Mouse (Mus musculus) layer of hippocampus, postnatal 10 days (tissue): ENCODE measurements at regions not wholly inside any gene's neighbourhood (a gene's known extent, or its start where the extent isn't known, plus 50 kb on each side); places are given as distances from the start of the nearest gene placed in this dataset.
A peak's percentile ranks its signal among the peaks of the same experiment; 100 is the strongest.
"Not testable (repeated sequence)": the region's sequence is repeated elsewhere in the genome, so short reads cannot be mapped to it uniquely, and the experiment has no call there.

Source experiments
- DNase-seq, 2 experiments: peaks; one replicate each; pipeline ENCODE4 v3.0.0; 2021; ENCODE audit warnings: low spot score in 2 of 2

- DNase-seq = no peak
Measured at GRCm38 (mm10) chr6:6388835-6389440, 172.0 kb upstream of the Slc25a13 start.

GRCm38 (mm10) chr6:6387571-6387970 lies 170.6 kb upstream of the Slc25a13 start:
- DNase-seq = no peak

GRCm38 (mm10) chr6:6384971-6385370 lies 168.0 kb upstream of the Slc25a13 start:
- no peak for DNase-seq

- DNase-seq = no peak
Measured at GRCm38 (mm10) chr6:6384441-6384840, 167.5 kb upstream of the Slc25a13 start.

GRCm38 (mm10) chr6:6372421-6372820 lies 155.4 kb upstream of the Slc25a13 start:
- DNase-seq = no peak

- no peak for DNase-seq
Measured at GRCm38 (mm10) chr6:6371444-6372093, 154.6 kb upstream of the Slc25a13 start.

GRCm38 (mm10) chr6:6364037-6364436 lies 147.1 kb upstream of the Slc25a13 start:
- DNase-seq = peak; percentile 10 to 15

- DNase-seq = no peak
Measured at GRCm38 (mm10) chr6:6362678-6363354, 145.8 kb upstream of the Slc25a13 start.

- DNase-seq = not testable (repeated sequence)
Measured at GRCm38 (mm10) chr6:6361181-6361580, 144.2 kb upstream of the Slc25a13 start.

- DNase-seq = no peak
Measured at GRCm38 (mm10) chr6:6357477-6357876, 140.5 kb upstream of the Slc25a13 start.

GRCm38 (mm10) chr6:6356967-6357366 lies 140.0 kb upstream of the Slc25a13 start:
- no peak for DNase-seq

GRCm38 (mm10) chr6:6335251-6335650 lies 118.3 kb upstream of the Slc25a13 start:
- no peak for DNase-seq

GRCm38 (mm10) chr6:6330271-6330670 lies 113.3 kb upstream of the Slc25a13 start:
- no peak for DNase-seq

- DNase-seq = no peak
Measured at GRCm38 (mm10) chr6:6325516-6325915, 108.5 kb upstream of the Slc25a13 start.

- no peak for DNase-seq
Measured at GRCm38 (mm10) chr6:6316725-6317124, 99.8 kb upstream of the Slc25a13 start.

- no peak for DNase-seq
Measured at GRCm38 (mm10) chr6:6313171-6313570, 96.2 kb upstream of the Slc25a13 start.

- no peak for DNase-seq
Measured at GRCm38 (mm10) chr6:6310213-6310612, 93.2 kb upstream of the Slc25a13 start.

- DNase-seq = no peak
Measured at GRCm38 (mm10) chr6:6307618-6308017, 90.6 kb upstream of the Slc25a13 start.

GRCm38 (mm10) chr6:6303767-6304166 lies 86.8 kb upstream of the Slc25a13 start:
- no peak for DNase-seq

- DNase-seq = no peak
Measured at GRCm38 (mm10) chr6:6301001-6301510, 84.1 kb upstream of the Slc25a13 start.

GRCm38 (mm10) chr6:6298867-6299852 lies 82.2 kb upstream of the Slc25a13 start:
- no peak for DNase-seq
